Mouse (Mus musculus) spleen, adult 2 months (tissue): Measurements from ENCODE around the gene Bnipl. TPM values are rescaled to one million over a fixed set of nuclear protein-coding genes. Genes with fewer than 3 reads are reported as not detected.

ENCODE experiments used
- DNase-seq, 2 experiments: peaks; one replicate each; pipeline versions ENCODE4 v3.0.0 to v3.0.0-alpha.2; 2012 to 2021; ENCODE audit warnings: low spot score in 2 of 2, low read depth in 1 of 2
- H3K27ac ChIP-seq: fragments of 200-500 bp; 2 replicates; pipeline ENCODE4 v1.5.1; 2012; ENCODE audit warnings: low read length, inconsistent platforms; ENCODE audit not compliant: insufficient read depth
- H3K27me3 ChIP-seq: fragments of 200-500 bp; 2 replicates; pipeline ENCODE4 v1.6.1; 2012; ENCODE audit warnings: mild to moderate bottlenecking, moderate library complexity, low read length, inconsistent platforms; ENCODE audit not compliant: control insufficient read depth, insufficient read depth
- H3K36me3 ChIP-seq: fragments of 200-500 bp; 2 replicates; pipeline ENCODE4 v1.6.1; 2012; ENCODE audit warnings: mild to moderate bottlenecking, low read length, inconsistent platforms; ENCODE audit not compliant: control insufficient read depth, insufficient read depth
- H3K4me1 ChIP-seq: fragments of 200-500 bp; 2 replicates; pipeline ENCODE4 v1.6.1; 2011; ENCODE audit warnings: inconsistent platforms; ENCODE audit not compliant: control insufficient read depth, insufficient read depth, insufficient read length
- H3K4me3 ChIP-seq: fragments of 200-500 bp; 2 replicates; pipeline ENCODE4 v1.5.1; 2011; ENCODE audit warnings: mild to moderate bottlenecking, inconsistent platforms; ENCODE audit not compliant: insufficient read depth, insufficient read length; ENCODE audit errors: extremely low read depth
- CTCF ChIP-seq: fragments of 200-500 bp; IDR thresholded peaks from 2 replicates; pipeline ENCODE4 v1.5.1; 2011; ENCODE audit warnings: mild to moderate bottlenecking, inconsistent platforms; ENCODE audit not compliant: insufficient read depth, insufficient read length, insufficient replicate concordance; ENCODE audit errors: extremely low read depth
- POLR2A ChIP-seq: fragments of 200-500 bp; IDR thresholded peaks from 2 replicates; pipeline ENCODE4 v1.6.1; 2011; ENCODE audit warnings: low read depth, low read length, inconsistent platforms
- WGBS: fragments of 180-500 bp; shearing (Covaris S2); methylation state at CpG from one replicate; pipeline ENCODE4 v1.1.7; 2018; 5-methylcytosine and 5-hydroxymethylcytosine counted together
- polyA plus RNA-seq: library from polyadenylated mRNA; depleted of rRNA; stranded (reverse); fragments of >200 nt; gene quantifications from 2 replicates; pipeline ENCODE4 v1.2.3, GENCODE M21; 2012; rRNA removed

Gene Bnipl
- 0.07 TPM in 1 of 2 replicates, not detected in the other for polyA plus RNA-seq

DNA sequence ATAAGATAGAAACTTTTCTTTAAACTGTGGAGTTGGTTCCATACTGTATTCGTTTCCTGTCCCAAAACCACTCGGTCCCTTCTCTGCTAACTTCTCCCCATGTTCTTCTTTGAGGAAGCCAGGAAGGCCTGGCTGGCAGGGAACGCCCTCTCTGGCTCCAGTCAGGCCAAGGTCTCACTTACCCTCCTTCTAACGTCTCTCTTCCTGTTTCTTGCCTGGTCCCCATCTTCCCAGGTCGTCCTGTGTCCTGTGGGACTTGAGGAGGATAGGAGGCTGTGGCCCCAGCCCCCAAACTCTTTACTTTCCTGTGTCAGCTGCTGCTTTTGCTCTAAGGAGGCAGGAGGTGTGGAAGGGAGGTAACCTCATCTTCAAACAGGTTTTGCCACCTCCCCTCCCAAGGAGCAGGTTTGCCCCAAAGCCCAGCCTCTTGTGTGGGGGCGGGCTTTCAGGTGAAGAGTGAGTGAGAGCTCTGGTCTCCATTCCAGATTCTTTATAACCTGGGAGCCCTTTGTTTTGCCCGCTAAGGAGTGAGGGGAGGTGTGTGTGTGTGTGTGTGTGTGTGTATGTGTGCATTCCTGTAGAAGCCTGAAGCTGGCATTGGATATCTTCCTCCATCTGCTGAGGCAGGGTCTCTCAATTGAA is at the start of gene Bnipl:
Gene Bnipl, minus strand, starts transcription at position 411 of the 642 bp plus-strand sequence.
- WGBS = 57% methylated on average over 7 of the region's 7 CpGs
- DNase-seq = no peak
- H3K27ac ChIP-seq = no peak within 1 kb of the TSS
- no peak within 1 kb of the TSS for H3K4me3 ChIP-seq
- H3K27me3 ChIP-seq = no peaks in the 10 kb centered on the region
- peaks cover 4% of the 10 kb centered on the region; the same call in 1 of the 2 replicates for H3K36me3 ChIP-seq
- H3K4me1 ChIP-seq = no peaks in the 10 kb centered on the region
- no peak for TF ChIP-seq POLR2A
- TF ChIP-seq CTCF = no peak

DNA sequence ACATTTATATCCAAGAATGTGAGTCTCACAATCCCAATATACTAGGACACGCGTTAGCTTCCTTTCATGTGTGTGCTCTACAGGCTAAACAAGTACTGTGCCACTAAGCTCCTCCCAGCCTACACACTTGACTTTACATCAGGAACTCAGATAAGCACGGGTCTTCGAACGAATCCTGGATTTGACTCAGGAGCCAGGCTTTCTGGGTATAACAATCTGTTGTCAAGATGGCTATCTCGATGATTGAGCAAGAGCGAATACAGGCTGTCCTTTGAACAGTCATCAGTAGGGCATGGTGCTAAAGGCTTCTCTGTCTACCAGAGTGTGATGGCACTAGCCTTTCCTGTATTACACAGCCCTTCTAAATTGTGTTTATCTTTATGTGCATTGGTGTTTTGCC is 47.0 kb upstream of the Bnipl start:
- Histone ChIP-seq H3K27ac (no peak overlapping the region), H3K27me3 (no peaks in the 10 kb centered on the region), H3K4me1 (no peaks in the 10 kb centered on the region; the same call in 1 of the 2 replicates), H3K4me3 (no peak overlapping the region), H3K36me3 (peaks cover 12% of the 10 kb centered on the region)
- 90% methylated on average over 7 of the region's 7 CpGs for WGBS
- no peak for DNase-seq
- no peak for TF ChIP-seq POLR2A
- no peak for TF ChIP-seq CTCF

DNA sequence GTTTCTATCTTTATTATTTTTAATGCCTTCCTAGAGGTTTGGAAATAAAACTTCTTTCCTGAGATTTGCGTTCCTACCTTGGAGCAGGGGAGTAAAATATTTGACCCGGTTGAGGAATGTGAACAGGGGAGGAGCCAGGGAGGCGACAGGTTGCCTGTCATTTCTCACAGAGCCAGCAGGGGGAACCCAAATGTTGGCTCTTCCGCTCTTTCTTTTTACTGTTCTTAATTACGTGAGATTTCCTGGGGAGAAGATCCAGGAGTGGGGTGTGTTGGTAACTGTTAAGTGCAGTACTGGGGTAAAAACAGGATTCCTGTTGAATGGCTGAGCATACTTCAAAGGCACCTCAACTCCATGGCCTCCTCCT is 45.1 kb upstream of the Bnipl start:
- WGBS = 10% methylated on average over 5 of the region's 5 CpGs
- H3K27ac ChIP-seq = no peak overlapping the region
- peak in 1 of 2 experiments; percentile 48 for DNase-seq
- H3K4me1 ChIP-seq = no peaks in the 10 kb centered on the region; the same call in 1 of the 2 replicates
- peaks cover 17% of the 10 kb centered on the region for H3K36me3 ChIP-seq
- H3K4me3 ChIP-seq = no peak overlapping the region
- TF ChIP-seq POLR2A = no peak
- TF ChIP-seq CTCF = peak; percentile 70; the same call in 1 of the 2 replicates
- no peaks in the 10 kb centered on the region for H3K27me3 ChIP-seq

DNA sequence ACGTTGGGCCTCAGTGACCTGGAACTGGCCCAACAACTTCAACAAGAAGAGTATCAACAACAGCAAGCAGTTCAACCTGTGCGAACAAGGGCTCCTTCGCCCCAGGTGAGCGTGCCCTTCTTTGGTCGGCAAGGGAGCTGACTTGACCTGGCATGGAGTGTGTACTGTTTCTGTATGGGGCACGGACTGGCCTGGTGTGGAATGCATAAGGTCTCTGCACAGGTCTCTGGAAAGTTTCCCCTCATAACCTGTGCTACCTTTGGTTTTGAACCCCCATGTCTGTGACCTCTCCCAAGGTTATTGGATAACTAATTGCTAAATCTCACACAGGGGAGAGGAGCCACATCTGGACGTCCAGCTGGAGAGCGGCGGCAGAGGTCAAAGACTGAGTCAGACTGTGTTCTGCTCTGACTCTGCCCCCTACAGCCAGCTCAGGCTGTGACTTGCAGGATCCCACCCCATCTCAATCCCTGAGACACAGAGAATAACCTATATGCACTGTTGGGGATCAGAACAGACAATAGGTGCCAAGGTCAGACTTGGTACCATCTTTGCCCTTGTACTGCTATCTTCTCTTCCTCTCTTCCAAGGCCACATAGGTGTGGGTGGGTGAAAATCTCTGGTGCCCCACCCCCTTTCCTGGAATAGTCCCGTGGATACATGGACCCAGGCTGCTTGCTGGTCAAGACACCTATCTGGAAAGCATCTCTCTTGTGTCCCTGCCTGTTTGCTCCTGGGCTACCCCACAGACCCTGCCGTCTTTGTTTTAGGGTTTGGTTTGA is 44.5 kb upstream of the Bnipl start:
- TF ChIP-seq CTCF (no peak), POLR2A (no peak)
- Histone ChIP-seq H3K4me1 (no peaks in the 10 kb centered on the region; the same call in 1 of the 2 replicates), H3K27me3 (no peaks in the 10 kb centered on the region), H3K27ac (no peak overlapping the region), H3K36me3 (peaks cover 17% of the 10 kb centered on the region), H3K4me3 (no peak overlapping the region)
- no peak for DNase-seq
- WGBS = 89% methylated on average over 11 of the region's 11 CpGs

DNA sequence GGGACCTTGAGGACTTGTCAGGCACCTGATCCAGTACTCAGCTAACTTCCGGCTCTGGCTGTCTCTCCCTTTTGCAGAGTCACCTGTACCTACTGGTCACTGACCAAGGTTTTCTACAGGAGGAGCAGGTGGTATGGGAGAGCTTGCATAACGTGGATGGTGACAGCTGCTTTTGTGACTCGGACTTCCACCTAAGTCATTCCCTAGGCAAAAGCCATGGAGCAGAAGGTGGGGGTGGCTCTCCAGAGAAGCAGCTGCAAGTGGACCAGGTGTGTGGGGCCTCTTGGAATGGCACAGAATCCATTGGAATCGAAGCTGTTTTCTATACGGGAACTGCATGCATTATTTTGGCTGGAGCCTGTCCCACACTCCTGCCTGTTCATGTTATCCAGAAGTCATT is 43.7 kb upstream of the Bnipl start:
- Histone ChIP-seq H3K27me3 (no peaks in the 10 kb centered on the region), H3K36me3 (peaks cover 17% of the 10 kb centered on the region), H3K27ac (no peak overlapping the region), H3K4me3 (no peak overlapping the region), H3K4me1 (no peaks in the 10 kb centered on the region; the same call in 1 of the 2 replicates)
- 86% methylated on average over 5 of the region's 5 CpGs for WGBS
- TF ChIP-seq POLR2A (no peak), CTCF (no peak)
- DNase-seq = no peak

DNA sequence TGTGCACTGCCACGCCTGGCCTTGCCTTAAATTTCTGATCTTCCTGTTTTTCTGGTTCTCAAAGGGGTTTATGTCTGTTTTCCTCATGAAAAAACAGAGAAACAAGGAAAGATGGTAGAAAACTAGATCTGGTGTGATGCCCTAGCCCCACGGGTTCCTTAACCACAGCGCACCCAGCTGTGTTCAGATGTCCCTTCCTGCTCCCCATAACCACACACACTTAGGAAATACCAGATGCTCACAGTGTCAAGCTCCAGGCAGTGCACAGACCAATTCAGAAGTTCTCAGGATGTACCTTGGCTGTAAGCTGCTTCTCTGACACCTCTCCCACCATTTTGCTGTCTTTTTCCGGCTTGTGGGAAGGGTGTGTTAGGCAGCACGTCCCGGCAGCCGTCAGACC is 43.3 kb upstream of the Bnipl start:
- Histone ChIP-seq H3K27me3 (no peaks in the 10 kb centered on the region), H3K4me1 (no peaks in the 10 kb centered on the region; the same call in 1 of the 2 replicates), H3K4me3 (no peak overlapping the region), H3K27ac (no peak overlapping the region), H3K36me3 (peaks cover 17% of the 10 kb centered on the region)
- WGBS = 53% methylated on average over 7 of the region's 7 CpGs
- TF ChIP-seq POLR2A (no peak), CTCF (no peak)
- DNase-seq = no peak
